8 mouse cellular contexts compared by ENCODE assay signal in genomic region chr13:10360777-10361176, GRCm38 (mm10). TPM values are rescaled to one million over a fixed set of nuclear protein-coding genes. Genes with fewer than 3 reads are reported as not detected.
DNase-seq lines count a peak whose midpoint lies in the region; ATAC-seq and TF ChIP-seq lines count a peak whose summit lies in the region.

Gene Chrm3 (minus strand): TSS chr13:10360847.

- intact Hi-C loops in heart, postnatal 25 days (cut with DNase I), result no loop called here

- H3K4me3 ChIP-seq in forebrain, postnatal 0 days (ENCODE audit: low read depth, low read length), result peak within 1 kb of the TSS; percentile 63
- H3K4me3 ChIP-seq in liver, embryonic 14.5 days (ENCODE audit: insufficient read depth in 1 of 2, low read depth in 2 of 2, low read length in 2 of 2), result peak within 1 kb of the TSS in 1 of 2 experiments; percentile 25; a peak in 2 of 4 replicates
- peak within 1 kb of the TSS; percentile 67 for H3K4me3 ChIP-seq in neural tube, embryonic 13.5 days

- peak; percentile 45 for ATAC-seq in cerebellum, adult (ENCODE audit: insufficient number of reproducible peaks, low FRiP score, low TSS enrichment)
- peak; percentile 88 for ATAC-seq in forebrain, postnatal 0 days
- no peak for ATAC-seq in liver, embryonic 14.5 days (ENCODE audit: insufficient read depth)
- ATAC-seq in neural tube, embryonic 13.5 days (ENCODE audit: low read depth), result peak; percentile 91

- H3K4me1 ChIP-seq in forebrain, postnatal 0 days (ENCODE audit: insufficient read depth), result peaks cover 10% of the 10 kb centered on the region
- no peaks in the 10 kb centered on the region for H3K4me1 ChIP-seq in liver, embryonic 14.5 days (replicated peaks; ENCODE audit: control insufficient read depth in 2 of 2, insufficient read depth in 2 of 2, low read length in 1 of 2)
- peaks cover 19% of the 10 kb centered on the region for H3K4me1 ChIP-seq in neural tube, embryonic 13.5 days (replicated peaks)

- DNase-seq in cerebellum, adult 11-12 months, result no peak
- DNase-seq in forebrain, postnatal 0 days, result peak; percentile 71
- DNase-seq in heart, postnatal 25 days (ENCODE audit: low spot score), result peak; percentile 14
- peak; percentile 25 for DNase-seq in large intestine, adult 2 months (ENCODE audit: low read depth, low spot score)
- DNase-seq in liver, embryonic 14.5 days (ENCODE audit: low read depth in 3 of 3, low spot score in 3 of 3), result no peak
- DNase-seq in urinary bladder, adult 2 months (ENCODE audit: low spot score), result peak; percentile 30

- H3K27me3 ChIP-seq in forebrain, postnatal 0 days (ENCODE audit: insufficient read depth, low read length), result peaks cover 5% of the 10 kb centered on the region
- peaks cover 21% of the 10 kb centered on the region for H3K27me3 ChIP-seq in liver, embryonic 14.5 days (ENCODE audit: control insufficient read depth, insufficient read depth, low read length)
- H3K27me3 ChIP-seq in neural tube, embryonic 13.5 days, result peaks cover 39% of the 10 kb centered on the region

- TF ChIP-seq EP300 in liver, embryonic 14.5 days (IDR thresholded peaks at IDR 0.05; ENCODE audit: low read depth), result no peak

- peak; percentile 35 for TF ChIP-seq CTCF in forebrain, postnatal 0 days (IDR thresholded peaks at IDR 0.05; ENCODE audit: low read depth)
- no peak for TF ChIP-seq CTCF in liver, embryonic 14.5 days (IDR thresholded peaks at IDR 0.05; ENCODE audit: low read depth)

- WGBS in forebrain, postnatal 0 days, result 3% methylated on average over 18 of the region's 18 CpGs
- under 1% methylated on average over 18 of the region's 18 CpGs for WGBS in large intestine, adult 2 months
- WGBS in liver, embryonic 14.5 days (ENCODE audit: insufficient replicate concordance), result 4% methylated on average over 18 of the region's 18 CpGs
- WGBS in neural tube, embryonic 13.5 days, result 3% methylated on average over 18 of the region's 18 CpGs

- H3K36me3 ChIP-seq in forebrain, postnatal 0 days (ENCODE audit: insufficient read depth), result no peaks in the 10 kb centered on the region
- no peaks in the 10 kb centered on the region for H3K36me3 ChIP-seq in liver, embryonic 14.5 days (replicated peaks; ENCODE audit: control insufficient read depth, insufficient read depth, low read depth)
- H3K36me3 ChIP-seq in neural tube, embryonic 13.5 days, result no peaks in the 10 kb centered on the region

- H3K9ac ChIP-seq in forebrain, postnatal 0 days, result peak within 1 kb of the TSS; percentile 58
- no peak within 1 kb of the TSS for H3K9ac ChIP-seq in liver, embryonic 14.5 days (replicated peaks)
- H3K9ac ChIP-seq in neural tube, embryonic 13.5 days, result peak within 1 kb of the TSS; percentile 68

- peak within 1 kb of the TSS; percentile 95 for H3K4me2 ChIP-seq in forebrain, postnatal 0 days (ENCODE audit: low read depth)
- H3K4me2 ChIP-seq in liver, embryonic 14.5 days (ENCODE audit: low read depth), result peak within 1 kb of the TSS; percentile 53
- H3K4me2 ChIP-seq in neural tube, embryonic 13.5 days, result peak within 1 kb of the TSS; percentile 95

- no peaks in the 10 kb centered on the region for H3K9me3 ChIP-seq in forebrain, postnatal 0 days (ENCODE audit: low read length)
- no peaks in the 10 kb centered on the region for H3K9me3 ChIP-seq in liver, embryonic 14.5 days (ENCODE audit: control insufficient read depth, low read length)
- no peaks in the 10 kb centered on the region for H3K9me3 ChIP-seq in neural tube, embryonic 13.5 days

- peak within 1 kb of the TSS; percentile 40; the same call in 1 of the 2 replicates for H3K27ac ChIP-seq in forebrain, postnatal 0 days (ENCODE audit: low read depth, low read length)
- no peak within 1 kb of the TSS for H3K27ac ChIP-seq in liver, embryonic 14.5 days
- H3K27ac ChIP-seq in neural tube, embryonic 13.5 days (replicated peaks), result peak within 1 kb of the TSS; percentile 13; the same call in 1 of the 2 replicates

RNA-seq across cellular contexts. Expression of gene Chrm3, which starts in this region (rescaled TPM):
- total RNA-seq in forebrain, postnatal 0 days (2014; rRNA removed), result 12.3 and 14.8 TPM in 2 replicates
- 1.3 and 2.8 TPM in 2 replicates for polyA plus RNA-seq in forebrain, postnatal 0 days (2015; fragmentation: Nextera tagmentation; extraction: Ambion mirVana)
- total RNA-seq in heart, postnatal 25 days (2021), result 1 to 10 TPM in 1 of 2 experiments, under 1 TPM in 1; 0.84 to 1.5 TPM
- 1.9 and 2.9 TPM in 2 replicates for polyA plus RNA-seq in large intestine, adult 2 months (2012; rRNA removed)
- 0.02 and 0.03 TPM in 2 replicates for polyA plus RNA-seq in liver, embryonic 14.5 days (2012; rRNA removed)
- polyA plus RNA-seq in liver, embryonic 14.5 days (2014; fragmentation: Nextera tagmentation; extraction: Ambion mirVana), result not detected in 2 replicates
- 1.6 and 2.4 TPM in 2 replicates for polyA plus RNA-seq in neural tube, embryonic 13.5 days (2015; fragmentation: Nextera tagmentation; extraction: Ambion mirVana)
- polyA plus RNA-seq in urinary bladder, adult 2 months (2012; rRNA removed), result 18.8 and 25.5 TPM in 2 replicates

Comparison
In these comparisons a context has a peak if more than half of its experiments do, and no peak if none do; other contexts are left out.
1. DNase-seq: peak in forebrain, postnatal 0 days (single experiment), heart, postnatal 25 days (single experiment), large intestine, adult 2 months (single experiment) and urinary bladder, adult 2 months (single experiment); none in cerebellum, adult 11-12 months (single experiment) and liver, embryonic 14.5 days (0 of 3).
2. Peak in every context shown above with its lines, with median percentiles within 50 percentile points of each other: H3K4me2 ChIP-seq.